9 mouse cellular contexts compared by ENCODE assay signal in genomic region chr8:102784835-102785455, GRCm38 (mm10). TPM values are rescaled to one million over a fixed set of nuclear protein-coding genes. Genes with fewer than 3 reads are reported as not detected.
A peak's percentile ranks its signal among the peaks of the same experiment; 100 is the strongest.
DNase-seq lines count a peak whose midpoint lies in the region; ATAC-seq and TF ChIP-seq lines count a peak whose summit lies in the region.
"Had no signal": no experiment of that assay in that cellular context is flagged by ENCODE, and none has a peak within 500 bp of the region (broad histone marks: within the 10 kb centered on the region; RNA-seq: fewer than 3 reads in every experiment).

No protein-coding gene starts in this region.

- no peaks in the 10 kb centered on the region for H3K9me3 ChIP-seq in forebrain, embryonic 13.5 days (replicated peaks)

- no peaks in the 10 kb centered on the region for H3K36me3 ChIP-seq in forebrain, embryonic 13.5 days (ENCODE audit: poor library complexity, severe bottlenecking)

- intact Hi-C loops in heart, postnatal 25 days (cut with DNase I), result loop anchor here (2.0 to 10.0 kb wide), 3 partner anchors 270 to 1242 kb away; no protein-coding TSS in a partner anchor

- H3K27ac ChIP-seq in forebrain, embryonic 13.5 days, result peak overlapping the region; percentile 75
- peak overlapping the region; percentile 99 for H3K27ac ChIP-seq in layer of hippocampus, adult 2 months
- H3K27ac ChIP-seq: macrophage had no signal

- 0% methylated on average over 38 of the region's 55 CpGs for WGBS in forebrain, embryonic 13.5 days

- peak; percentile 77 for ATAC-seq in forebrain, embryonic 13.5 days

- H3K4me3 ChIP-seq in forebrain, embryonic 13.5 days, result peak overlapping the region; percentile 76
- H3K4me3 ChIP-seq in layer of hippocampus, adult 2 months, result peak overlapping the region; percentile 66

- peaks cover 35% of the 10 kb centered on the region for H3K27me3 ChIP-seq in forebrain, embryonic 13.5 days

- peak overlapping the region; percentile 86 for H3K9ac ChIP-seq in forebrain, embryonic 13.5 days

- DNase-seq in cerebellum, postnatal 14 days, result peak; percentile 58 to 60
- DNase-seq in cerebellum, adult 9-10 months, result no peak
- peak; percentile 36 for DNase-seq in heart, postnatal 25 days (ENCODE audit: low spot score)
- peak; percentile 70 to 71 for DNase-seq in layer of hippocampus, adult 2 months (ENCODE audit: low spot score in 2 of 2)
- peak; percentile 22 to 24 for DNase-seq in lung, adult 18-20 months
- DNase-seq in ovary, postnatal 14 days (ENCODE audit: low spot score), result peak; percentile 51
- DNase-seq in c-Kit-positive CD71-positive TER-119-positive erythroid progenitor cells, embryonic 14.5 days (ENCODE audit: low spot score), result no peak

- peaks cover 26% of the 10 kb centered on the region for H3K4me1 ChIP-seq in forebrain, embryonic 13.5 days

- TF ChIP-seq CTCF in layer of hippocampus, adult 2 months (conservative IDR thresholded peaks at IDR 0.05), result peak; percentile 52

- peak overlapping the region; percentile 91 for H3K4me2 ChIP-seq in forebrain, embryonic 13.5 days

RNA-seq across cellular contexts. Expression of gene Cdh11, which starts 0.5 kb away (rescaled TPM):
- 23.7 and 24.1 TPM in 2 replicates for polyA plus RNA-seq in forebrain, embryonic 13.5 days (2015; fragmentation: Nextera tagmentation; extraction: Ambion mirVana)
- total RNA-seq in heart, postnatal 25 days (2021), result 10 to 100 TPM; 16.2 to 19.5 TPM
- 10 to 100 TPM; 70.5 to 77.3 TPM for total RNA-seq in layer of hippocampus, adult 2 months (2021)

Comparison
In these comparisons a context has a peak if more than half of its experiments do, and no peak if none do; other contexts are left out.
1. DNase-seq: peak in cerebellum, postnatal 14 days (2 of 2), heart, postnatal 25 days (single experiment), layer of hippocampus, adult 2 months (2 of 2), lung, adult 18-20 months (2 of 2) and ovary, postnatal 14 days (single experiment); none in cerebellum, adult 9-10 months (single experiment) and c-Kit-positive CD71-positive TER-119-positive erythroid progenitor cells, embryonic 14.5 days (single experiment).